Mouse (Mus musculus) embryonic fibroblast, embryonic 13.5 days (primary cell): ENCODE data around the gene Tprkb.

Source experiments
- CTCF ChIP-seq: IDR thresholded peaks from 2 replicates; pipeline ENCODE4 v1.5.1; 2011; ENCODE audit warnings: mild to moderate bottlenecking, control low read depth, low read length, moderate library complexity, borderline replicate concordance; ENCODE audit not compliant: insufficient read depth
- POLR2A ChIP-seq: IDR thresholded peaks from 2 replicates; pipeline ENCODE4 v1.6.1; 2011; ENCODE audit warnings: low read depth, mild to moderate bottlenecking, control low read depth, low read length, moderate library complexity

GRCm38 (mm10) chr6:85911587-85911986 is at the start of gene Tprkb:
- TF ChIP-seq CTCF, result no peak
- TF ChIP-seq POLR2A, result no peak
